Mouse (Mus musculus) spleen, adult 2 months (tissue): ENCODE results near the gene Mrgprg.

ENCODE experiments used
- CTCF ChIP-seq: fragments of 200-500 bp; IDR thresholded peaks from 2 replicates; pipeline ENCODE4 v1.5.1; 2011; ENCODE audit warnings: mild to moderate bottlenecking, inconsistent platforms; ENCODE audit not compliant: insufficient read depth, insufficient read length, insufficient replicate concordance; ENCODE audit errors: extremely low read depth
- POLR2A ChIP-seq: fragments of 200-500 bp; IDR thresholded peaks from 2 replicates; pipeline ENCODE4 v1.6.1; 2011; ENCODE audit warnings: low read depth, low read length, inconsistent platforms

GRCm38 (mm10) chr7:143733746-143734145 lies 33.0 kb downstream of the Mrgprg start:
- TF ChIP-seq POLR2A: no peak
- no peak for TF ChIP-seq CTCF
